Mouse (Mus musculus) kidney, postnatal 36 days (tissue): ENCODE measurements at regions not wholly inside any gene's neighbourhood (a gene's known extent, or its start where the extent isn't known, plus 50 kb on each side); places are given as distances from the start of the nearest gene placed in this dataset.

Experiments
- DNase-seq, 2 experiments: peaks; one replicate each; pipeline ENCODE4 v3.0.0; 2021 to 2022; ENCODE audit warnings: mixed read lengths in 2 of 2

GRCm38 (mm10) chr1:111699030-111699732, 165.5 kb downstream of the Dsel start:
- no peak for DNase-seq

- DNase-seq: no peak
Observed at GRCm38 (mm10) chr1:111660950-111661349, 203.8 kb downstream of the Dsel start.

DNA sequence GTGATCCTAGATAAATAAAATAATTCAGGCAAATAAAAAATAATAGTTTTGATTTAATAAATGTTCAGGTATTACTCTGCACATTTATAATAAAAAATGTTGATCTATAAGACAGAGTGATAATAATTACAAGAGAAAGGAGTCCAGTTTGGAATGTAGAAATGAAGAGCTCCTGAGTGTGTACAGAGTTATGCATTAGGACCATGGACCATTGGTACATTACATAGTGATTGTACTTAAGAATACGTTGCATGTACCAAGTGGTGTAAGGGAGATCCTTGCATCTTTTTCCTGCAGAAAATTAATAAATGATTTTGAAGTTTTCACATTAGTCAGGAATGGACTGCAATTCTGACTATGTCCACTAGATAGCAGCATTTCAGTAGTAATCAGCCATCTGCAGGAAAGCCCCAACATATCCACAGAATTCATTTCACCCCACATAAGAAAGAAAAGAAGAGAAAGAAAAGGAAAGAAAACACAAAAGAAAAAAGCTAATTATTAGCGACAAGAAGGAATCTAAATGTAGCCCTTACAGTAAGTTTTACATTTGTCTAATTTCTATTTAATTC, 204.5 kb downstream of the Dsel start:
- DNase-seq: peak in 1 of 2 experiments; percentile 4

DNA sequence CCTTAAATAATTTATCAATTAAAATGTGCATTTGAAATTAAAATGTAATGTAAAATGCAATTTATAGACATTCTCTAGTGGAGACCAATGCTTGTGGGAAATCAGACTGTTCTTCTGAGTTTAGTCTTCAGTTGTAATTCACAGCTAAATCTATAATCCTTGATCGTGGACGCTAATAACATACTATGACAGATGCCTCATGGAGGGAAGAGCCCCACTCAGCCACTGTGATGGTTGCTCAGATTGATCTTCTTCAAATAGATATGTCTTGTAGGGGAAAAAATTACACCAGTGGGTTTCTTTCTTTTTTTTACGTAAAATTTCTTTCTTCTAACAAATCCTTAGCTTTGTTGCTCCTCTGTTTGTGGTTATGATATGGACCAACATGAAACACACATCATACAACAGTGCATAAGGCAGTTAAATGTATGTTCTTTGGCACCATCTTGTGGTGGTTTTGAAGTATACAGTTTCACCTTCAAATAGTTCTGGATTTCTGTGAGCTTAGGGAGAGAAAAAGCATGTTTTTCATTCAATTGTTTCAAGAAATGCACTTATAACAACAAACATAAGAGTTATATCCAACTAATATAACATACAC, 230.8 kb downstream of the Dsel start:
- DNase-seq: no peak
